ENCODE assay signal across 18 mouse cellular contexts in genomic region chr9:117396586-117396985, GRCm38 (mm10).
"Had no signal": no experiment of that assay in that cellular context is flagged by ENCODE, and none has a peak within 500 bp of the region (broad histone marks: within the 10 kb centered on the region; RNA-seq: fewer than 3 reads in every experiment).

No protein-coding gene starts in this region.

- ATAC-seq: midbrain, embryonic 13.5 days; midbrain, embryonic 16.5 days had no signal

- H3K9me3 ChIP-seq: midbrain, embryonic 10.5 days; midbrain, embryonic 13.5 days; neural tube, embryonic 13.5 days; neural tube, embryonic 15.5 days had no signal

- H3K27ac ChIP-seq: midbrain, embryonic 10.5 days; midbrain, embryonic 13.5 days; neural tube, embryonic 13.5 days; neural tube, embryonic 15.5 days had no signal

- H3K27me3 ChIP-seq: midbrain, embryonic 13.5 days; neural tube, embryonic 13.5 days; neural tube, embryonic 15.5 days had no signal

- H3K36me3 ChIP-seq: midbrain, embryonic 10.5 days; midbrain, embryonic 13.5 days; neural tube, embryonic 13.5 days; neural tube, embryonic 15.5 days had no signal

- H3K9ac ChIP-seq: lung, embryonic 14.5 days; midbrain, embryonic 13.5 days; neural tube, embryonic 13.5 days; neural tube, embryonic 15.5 days had no signal

- H3K4me2 ChIP-seq: lung, embryonic 14.5 days; midbrain, embryonic 13.5 days; neural tube, embryonic 13.5 days; neural tube, embryonic 15.5 days had no signal

- H3K4me1 ChIP-seq: midbrain, embryonic 13.5 days had no signal

- DNase-seq: lung, adult 18-20 months; lung, embryonic 14.5 days; lung, postnatal 10 days; lung, postnatal 4 days; retina, postnatal 1 day; right cerebral cortex, adult 18-20 months; right cerebral cortex, postnatal 25 days; right cerebral cortex, postnatal 4 days; spleen, adult 18-20 months; thymus, adult 18-20 months; thymus, postnatal 14 days; thymus, postnatal 36 days had no signal

- H3K4me3 ChIP-seq: midbrain, embryonic 10.5 days; midbrain, embryonic 13.5 days; myocyte; neural tube, embryonic 13.5 days; neural tube, embryonic 15.5 days had no signal
